Mouse (Mus musculus): ENCODE measurements at regions not wholly inside any gene's neighbourhood (a gene's known extent, or its start where the extent isn't known, plus 50 kb on each side); places are given as distances from the start of the nearest gene placed in this dataset.
A peak's percentile ranks its signal among the peaks of the same experiment; 100 is the strongest.

- no peak for DNase-seq (ENCODE audit: low spot score in 2 of 2)
Measured at GRCm38 (mm10) chr12:71370091-71370490, 60.4 kb downstream of the Dact1 start.

DNA sequence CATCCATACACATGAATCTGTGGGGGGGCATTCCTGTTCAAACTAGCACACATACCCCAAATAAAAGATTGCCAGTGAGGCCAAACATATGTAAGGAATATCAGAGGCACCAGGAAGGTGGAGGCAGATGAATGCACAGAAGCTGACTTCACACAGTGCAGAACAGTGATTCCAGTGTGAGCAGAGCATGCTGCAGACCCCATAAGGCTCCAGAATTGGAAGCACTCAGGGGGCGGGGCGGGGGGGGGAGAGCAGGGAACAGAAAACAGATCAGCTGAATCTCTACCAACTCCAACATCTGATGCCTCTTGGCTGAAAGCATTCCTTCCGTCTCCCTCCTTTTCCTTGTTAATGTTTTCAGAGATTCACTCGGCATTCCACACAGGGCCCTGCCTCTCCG is 62.3 kb downstream of the Dact1 start:
- no peak for DNase-seq (ENCODE audit: low spot score in 2 of 2)

- DNase-seq (ENCODE audit: low spot score in 2 of 2) = no peak
Measured at GRCm38 (mm10) chr12:71373633-71374032, 63.9 kb downstream of the Dact1 start.

- DNase-seq (ENCODE audit: low spot score in 2 of 2) = no peak
Measured at GRCm38 (mm10) chr12:71376446-71376845, 66.8 kb downstream of the Dact1 start.

GRCm38 (mm10) chr12:71376966-71377365 is 67.3 kb downstream of the Dact1 start:
- DNase-seq (ENCODE audit: low spot score in 2 of 2) = no peak

DNA sequence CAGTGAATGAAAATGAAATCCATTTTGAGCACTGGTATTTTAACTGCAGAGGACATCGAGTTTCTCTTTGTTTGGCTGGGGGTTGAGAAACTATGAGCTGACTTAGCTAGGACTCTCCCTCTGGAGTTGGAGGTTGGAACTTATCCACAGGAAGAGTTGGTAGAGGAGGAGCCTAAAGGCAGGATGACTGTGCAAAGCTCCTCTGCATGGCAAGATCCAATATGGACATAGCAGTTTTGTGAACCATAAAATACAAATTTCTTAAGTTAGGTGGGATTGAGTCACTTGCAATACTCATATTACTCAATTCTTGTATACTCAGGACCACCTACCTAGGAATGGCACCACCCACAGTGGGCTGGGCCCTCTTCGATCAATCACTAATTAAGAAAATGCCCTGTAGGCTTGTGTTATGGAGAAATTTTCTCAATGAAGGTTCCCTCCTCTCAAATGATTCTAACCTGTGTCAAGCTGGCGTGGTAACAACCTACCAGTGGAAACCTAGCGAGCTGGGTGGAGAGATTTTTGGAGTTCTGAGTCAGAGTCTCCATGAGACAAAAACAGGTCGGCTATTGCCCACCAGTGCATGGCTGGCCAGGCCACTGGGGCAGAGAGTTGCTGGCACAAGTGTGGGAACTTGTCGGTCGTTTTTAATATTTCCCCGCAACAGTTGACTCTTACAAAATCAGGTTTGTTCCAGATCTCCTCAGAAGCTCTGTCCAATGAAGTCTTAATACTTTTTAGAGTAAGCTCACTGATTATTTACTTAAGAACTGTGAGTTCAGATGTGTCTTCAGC is 70.1 kb downstream of the Dact1 start:
- no peak for DNase-seq (ENCODE audit: low spot score in 2 of 2)

- no peak for DNase-seq (ENCODE audit: low spot score in 2 of 2)
Measured at GRCm38 (mm10) chr12:71380424-71380761, 70.7 kb downstream of the Dact1 start.

GRCm38 (mm10) chr12:71386251-71386650 is 76.6 kb downstream of the Dact1 start:
- DNase-seq (ENCODE audit: low spot score in 2 of 2) = no peak

GRCm38 (mm10) chr12:71391481-71391880 is 81.8 kb downstream of the Dact1 start:
- DNase-seq (ENCODE audit: low spot score in 2 of 2) = no peak

GRCm38 (mm10) chr12:71393752-71394151 is 84.1 kb downstream of the Dact1 start:
- DNase-seq (ENCODE audit: low spot score in 2 of 2) = no peak

GRCm38 (mm10) chr12:71397456-71397855 is 87.8 kb downstream of the Dact1 start:
- DNase-seq (ENCODE audit: low spot score in 2 of 2) = no peak

GRCm38 (mm10) chr12:71398701-71399100 is 89.0 kb downstream of the Dact1 start:
- peak; percentile 30 to 61 for DNase-seq (ENCODE audit: low spot score in 2 of 2)

- no peak for DNase-seq (ENCODE audit: low spot score in 2 of 2)
Measured at GRCm38 (mm10) chr12:71400201-71400600, 90.5 kb downstream of the Dact1 start.

DNA sequence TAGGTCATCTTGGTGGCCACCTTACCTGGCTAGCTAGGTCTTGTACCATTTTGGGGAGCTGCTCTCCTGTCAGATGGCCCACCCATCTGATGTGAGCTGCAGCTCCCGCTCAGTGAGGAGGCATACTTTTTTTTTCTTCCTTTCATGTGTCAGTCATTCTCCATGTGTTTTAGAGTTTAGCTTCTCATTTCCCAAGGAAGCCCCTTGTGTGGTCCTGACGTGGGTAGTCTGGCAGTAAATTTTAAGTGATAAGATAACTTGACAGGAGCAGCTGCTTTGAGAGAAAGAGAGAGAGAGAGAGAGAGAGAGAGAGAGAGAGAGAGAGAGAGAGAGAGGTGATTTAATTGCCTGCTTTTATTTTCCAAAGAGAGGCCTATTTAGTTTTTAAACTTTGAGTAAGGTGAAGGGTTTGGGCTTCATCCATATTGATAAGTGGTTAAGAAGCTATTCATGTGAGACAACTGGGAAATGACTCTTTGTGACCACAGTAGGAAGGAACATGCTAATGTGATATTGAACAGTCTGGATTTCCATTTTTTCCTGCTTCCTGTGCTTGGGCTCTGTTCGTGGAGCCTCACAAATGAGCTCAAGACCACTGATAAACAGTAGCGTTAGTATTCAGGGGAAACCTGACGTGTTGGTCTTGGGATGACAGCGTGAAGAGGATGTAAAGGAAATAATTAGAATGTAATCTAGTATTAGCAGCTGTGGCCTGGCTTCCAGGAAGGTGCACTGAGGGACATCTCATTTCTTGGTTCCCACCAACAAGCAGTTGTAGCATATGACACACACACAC is 92.1 kb downstream of the Dact1 start:
- DNase-seq (ENCODE audit: low spot score in 2 of 2) = no peak

- no peak for DNase-seq (ENCODE audit: low spot score in 2 of 2)
Measured at GRCm38 (mm10) chr12:71407294-71407693, 97.6 kb downstream of the Dact1 start.

- no peak for DNase-seq (ENCODE audit: low spot score in 2 of 2)
Measured at GRCm38 (mm10) chr12:71408396-71409050, 98.8 kb downstream of the Dact1 start.

DNA sequence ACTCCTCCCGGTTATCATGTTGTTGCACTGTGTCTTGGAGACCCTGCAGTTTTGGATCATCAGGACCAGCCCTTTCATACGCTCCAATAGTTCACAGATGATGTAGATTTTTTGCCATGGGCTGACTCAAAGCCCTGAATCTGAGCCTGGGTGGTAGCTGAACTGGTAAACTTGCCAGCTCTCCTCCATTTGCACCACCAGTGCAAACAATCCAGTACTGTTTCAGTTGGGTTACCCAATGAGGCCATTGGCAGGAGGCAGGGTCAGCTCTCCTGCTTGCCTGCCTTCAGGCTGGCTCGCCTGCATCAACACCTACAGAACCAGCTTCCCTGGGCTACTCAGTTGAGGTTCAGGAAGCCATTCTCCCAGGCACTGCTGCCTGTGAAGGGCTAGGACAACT is 102.6 kb downstream of the Dact1 start:
- no peak for DNase-seq (ENCODE audit: low spot score in 2 of 2)

DNA sequence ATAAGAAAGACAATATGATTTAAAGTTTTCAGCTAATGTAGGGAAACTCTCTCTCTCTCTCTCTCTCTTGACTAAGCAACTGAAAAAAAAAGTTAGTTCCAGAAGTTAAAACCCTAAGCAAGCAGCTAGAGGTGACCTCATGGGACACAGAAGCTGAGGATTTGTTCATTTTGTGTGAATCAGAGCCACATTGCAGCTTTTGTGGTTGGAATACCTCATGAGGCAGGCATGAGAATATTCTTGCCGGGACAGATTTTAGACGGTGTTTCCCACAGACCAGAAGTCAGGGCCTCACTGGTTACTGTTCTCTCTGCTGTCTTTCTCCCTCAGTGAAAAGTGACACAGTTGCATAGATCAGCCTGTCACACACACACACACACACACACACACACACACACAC is 107.3 kb downstream of the Dact1 start:
- DNase-seq (ENCODE audit: low spot score in 2 of 2) = no peak

DNA sequence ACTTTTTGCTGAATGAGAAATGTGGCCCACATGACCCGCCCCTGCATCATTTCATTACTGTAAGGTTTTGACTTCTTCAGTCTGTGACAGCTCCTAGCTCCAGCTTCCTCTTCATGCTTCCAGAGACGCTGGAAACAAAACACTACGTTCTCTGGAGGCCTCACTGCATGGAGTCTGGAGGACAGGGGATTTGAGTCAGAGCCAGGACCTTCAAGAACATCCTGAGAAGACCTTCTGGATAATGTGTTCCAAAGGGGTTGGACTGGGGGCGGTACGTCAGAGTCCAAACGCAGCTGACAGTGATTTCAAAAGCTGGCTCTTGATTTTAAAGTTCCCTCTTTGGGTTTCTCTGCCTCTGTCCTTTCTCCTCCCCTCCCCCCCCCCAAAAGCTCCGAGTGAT is 108.5 kb downstream of the Dact1 start:
- DNase-seq (ENCODE audit: low spot score in 2 of 2) = no peak

DNA sequence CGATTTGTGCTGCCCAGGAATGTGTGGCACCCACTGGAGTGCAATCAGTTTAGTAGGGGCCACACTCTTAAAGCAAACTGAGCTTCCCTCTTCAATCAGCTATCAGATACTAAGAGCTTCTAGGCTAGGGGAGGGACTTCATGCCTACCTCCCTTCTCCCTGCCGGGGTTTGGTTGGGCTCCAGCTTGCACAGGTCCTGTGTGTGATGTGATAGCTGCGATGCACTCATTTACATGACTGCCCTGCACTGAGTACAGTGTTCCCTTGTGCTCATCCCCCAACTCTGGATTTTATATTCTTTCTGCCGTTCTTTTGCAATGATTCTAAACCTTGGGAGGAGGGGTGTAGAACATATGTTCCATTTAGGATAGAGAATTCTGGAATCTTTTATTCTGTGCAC is 109.5 kb downstream of the Dact1 start:
- DNase-seq (ENCODE audit: low spot score in 2 of 2) = no peak

GRCm38 (mm10) chr12:71426023-71426719 is 116.5 kb downstream of the Dact1 start:
- no peak for DNase-seq (ENCODE audit: low spot score in 2 of 2)

DNA sequence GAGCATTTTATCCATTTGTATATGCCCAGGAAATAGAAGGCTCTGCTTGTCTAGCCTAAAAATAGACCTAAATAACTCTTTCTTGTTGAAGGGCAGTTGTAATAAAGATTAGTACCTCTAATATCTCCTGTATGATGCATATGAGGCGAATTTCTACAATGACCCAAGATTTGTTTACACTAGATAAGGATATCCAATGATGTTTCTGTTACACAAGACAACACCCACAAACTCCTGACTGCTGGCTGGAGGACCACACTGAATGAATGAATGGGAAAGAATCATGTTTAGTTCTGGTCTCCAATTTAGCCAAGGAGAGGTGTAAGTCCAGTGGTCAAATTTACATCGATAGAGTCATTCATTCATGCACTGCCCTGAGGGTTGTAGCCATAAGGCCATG is 118.3 kb downstream of the Dact1 start:
- no peak for DNase-seq (ENCODE audit: low spot score in 2 of 2)
